Mouse (Mus musculus): ENCODE data around the gene Ntm. TPM values are rescaled to one million over a fixed set of nuclear protein-coding genes. Genes with fewer than 3 reads are reported as not detected.

Ntm gene
- polyA plus RNA-seq, 1 experiment from 2014 or later, result 248 TPM

DNA sequence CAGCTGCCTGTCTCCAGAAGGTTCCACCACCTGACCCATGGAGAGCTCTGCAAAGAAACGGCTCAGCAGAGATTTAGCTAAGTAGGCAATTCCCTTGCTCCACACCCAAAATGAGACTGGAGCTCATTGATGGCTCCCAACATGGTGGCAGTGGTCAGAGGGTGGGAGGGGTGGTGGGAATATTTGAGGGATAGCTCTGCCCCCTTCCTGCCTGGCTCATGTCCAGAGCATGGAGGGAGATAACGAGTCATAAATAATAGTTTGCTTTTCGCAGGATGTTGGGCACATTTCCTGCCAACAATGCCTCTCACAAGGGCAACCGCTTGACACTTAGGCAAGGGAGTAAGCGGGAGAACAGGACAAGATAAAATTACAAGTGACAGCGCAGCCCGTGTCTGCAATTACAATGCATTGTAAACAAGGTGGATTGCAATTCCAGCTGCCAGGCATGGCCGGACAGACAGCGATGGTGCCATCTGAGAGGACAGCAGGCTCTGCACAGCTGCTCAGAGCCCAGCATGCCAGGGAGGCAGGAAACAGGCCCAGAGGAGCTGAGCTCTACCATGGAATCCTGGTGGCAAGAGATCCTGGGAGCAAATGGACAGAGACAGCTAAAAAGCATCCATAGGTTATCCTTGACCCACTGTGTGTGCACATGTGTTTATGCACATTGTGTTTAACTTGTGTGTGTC lies 224.0 kb downstream of the Ntm start:
- H3K4me1 ChIP-seq, result no peaks in the 10 kb centered on the region
- no peaks in the 10 kb centered on the region for H3K36me3 ChIP-seq
- H3K4me3 ChIP-seq (replicated peaks), result no peak overlapping the region
- 68% methylated on average over 9 of the region's 9 CpGs for WGBS
- no peaks in the 10 kb centered on the region for H3K9me3 ChIP-seq (replicated peaks)
- H3K27me3 ChIP-seq (replicated peaks), result no peaks in the 10 kb centered on the region
- no peak overlapping the region for H3K4me2 ChIP-seq
- no peak overlapping the region for H3K27ac ChIP-seq (replicated peaks)
- H3K9ac ChIP-seq (replicated peaks), result no peak overlapping the region
- no peak for ATAC-seq (ENCODE audit: low FRiP score)

DNA sequence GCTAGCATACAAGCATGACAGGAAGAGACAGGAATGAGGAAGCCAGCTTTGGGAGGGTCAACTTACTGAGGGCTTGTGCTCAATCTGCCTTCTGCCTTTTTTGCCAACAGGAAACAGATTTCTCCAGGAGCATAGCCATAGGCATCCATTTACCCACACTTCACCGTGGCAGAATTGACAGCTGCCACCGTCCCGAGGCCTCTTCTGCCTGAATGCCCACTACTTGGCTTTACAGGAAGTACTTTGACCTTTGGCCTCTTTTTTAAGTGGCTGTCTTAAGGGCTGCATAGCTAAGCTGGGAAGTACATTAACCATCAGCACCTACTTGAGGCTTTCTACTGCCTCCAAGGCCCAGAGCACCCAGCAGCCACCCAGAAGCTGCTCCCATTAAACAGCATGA lies 226.9 kb downstream of the Ntm start:
- H3K27me3 ChIP-seq (replicated peaks), result no peaks in the 10 kb centered on the region
- no peaks in the 10 kb centered on the region for H3K4me1 ChIP-seq
- no peak for ATAC-seq (ENCODE audit: low FRiP score)
- 44% methylated on average over 3 of the region's 3 CpGs for WGBS
- no peaks in the 10 kb centered on the region for H3K36me3 ChIP-seq
- no peak overlapping the region for H3K27ac ChIP-seq (replicated peaks)
- no peak overlapping the region for H3K9ac ChIP-seq (replicated peaks)
- H3K9me3 ChIP-seq (replicated peaks), result no peaks in the 10 kb centered on the region
- H3K4me3 ChIP-seq (replicated peaks), result no peak overlapping the region
- H3K4me2 ChIP-seq, result no peak overlapping the region

DNA sequence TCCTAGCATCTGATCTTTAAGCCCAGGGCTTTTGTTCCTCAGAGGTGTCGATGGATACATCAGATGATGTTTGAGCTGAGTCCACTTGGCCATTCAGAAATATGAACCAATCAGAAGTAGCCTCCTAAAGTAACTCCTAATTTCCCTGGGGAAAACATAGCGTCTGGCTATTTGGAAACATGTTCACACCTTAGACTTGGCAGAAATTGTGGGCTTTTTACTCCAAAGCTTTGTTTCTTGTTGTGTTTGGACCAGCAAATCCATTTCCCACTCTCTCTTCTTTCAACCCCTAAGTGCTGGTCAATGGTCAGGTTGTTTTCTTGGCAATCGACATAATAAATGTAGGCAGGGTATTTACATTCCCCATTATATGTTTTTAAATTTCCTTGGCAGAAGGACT lies 230.0 kb downstream of the Ntm start:
- Histone ChIP-seq H3K9me3 (replicated peaks) (no peaks in the 10 kb centered on the region), H3K9ac (replicated peaks) (no peak overlapping the region), H3K27me3 (replicated peaks) (no peaks in the 10 kb centered on the region), H3K4me2 (no peak overlapping the region), H3K36me3 (no peaks in the 10 kb centered on the region), H3K27ac (replicated peaks) (no peak overlapping the region), H3K4me3 (replicated peaks) (no peak overlapping the region), H3K4me1 (peaks cover 7% of the 10 kb centered on the region)
- WGBS, result 73% methylated on average over 3 of the region's 3 CpGs
- no peak for ATAC-seq (ENCODE audit: low FRiP score)

DNA sequence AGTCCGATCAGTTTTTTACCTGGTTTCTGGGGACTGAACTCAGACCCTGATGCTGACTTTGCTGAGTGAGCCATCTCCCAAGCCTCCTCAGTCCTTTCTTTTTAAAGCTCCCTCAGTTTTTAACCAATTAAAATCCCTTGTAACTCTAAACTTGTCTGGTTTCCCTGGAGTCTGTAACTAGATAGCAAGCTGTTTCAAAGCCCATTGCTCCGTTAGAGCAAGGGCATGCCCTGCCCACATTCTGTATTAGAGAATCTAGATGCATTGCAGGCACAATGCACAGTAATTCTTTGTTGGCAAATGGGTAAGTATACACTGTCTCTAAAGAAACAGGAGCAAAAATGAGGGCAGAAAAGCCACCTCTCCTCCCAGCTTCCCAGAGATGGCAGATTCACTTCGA lies 231.3 kb downstream of the Ntm start:
- no peaks in the 10 kb centered on the region for H3K9me3 ChIP-seq (replicated peaks)
- no peaks in the 10 kb centered on the region for H3K27me3 ChIP-seq (replicated peaks)
- no peak overlapping the region for H3K4me3 ChIP-seq (replicated peaks)
- ATAC-seq (ENCODE audit: low FRiP score), result no peak
- no peak overlapping the region for H3K9ac ChIP-seq (replicated peaks)
- H3K27ac ChIP-seq (replicated peaks), result no peak overlapping the region
- H3K4me2 ChIP-seq, result no peak overlapping the region
- no peaks in the 10 kb centered on the region for H3K36me3 ChIP-seq
- 66% methylated on average over 3 of the region's 3 CpGs for WGBS
- H3K4me1 ChIP-seq, result peaks cover 14% of the 10 kb centered on the region

DNA sequence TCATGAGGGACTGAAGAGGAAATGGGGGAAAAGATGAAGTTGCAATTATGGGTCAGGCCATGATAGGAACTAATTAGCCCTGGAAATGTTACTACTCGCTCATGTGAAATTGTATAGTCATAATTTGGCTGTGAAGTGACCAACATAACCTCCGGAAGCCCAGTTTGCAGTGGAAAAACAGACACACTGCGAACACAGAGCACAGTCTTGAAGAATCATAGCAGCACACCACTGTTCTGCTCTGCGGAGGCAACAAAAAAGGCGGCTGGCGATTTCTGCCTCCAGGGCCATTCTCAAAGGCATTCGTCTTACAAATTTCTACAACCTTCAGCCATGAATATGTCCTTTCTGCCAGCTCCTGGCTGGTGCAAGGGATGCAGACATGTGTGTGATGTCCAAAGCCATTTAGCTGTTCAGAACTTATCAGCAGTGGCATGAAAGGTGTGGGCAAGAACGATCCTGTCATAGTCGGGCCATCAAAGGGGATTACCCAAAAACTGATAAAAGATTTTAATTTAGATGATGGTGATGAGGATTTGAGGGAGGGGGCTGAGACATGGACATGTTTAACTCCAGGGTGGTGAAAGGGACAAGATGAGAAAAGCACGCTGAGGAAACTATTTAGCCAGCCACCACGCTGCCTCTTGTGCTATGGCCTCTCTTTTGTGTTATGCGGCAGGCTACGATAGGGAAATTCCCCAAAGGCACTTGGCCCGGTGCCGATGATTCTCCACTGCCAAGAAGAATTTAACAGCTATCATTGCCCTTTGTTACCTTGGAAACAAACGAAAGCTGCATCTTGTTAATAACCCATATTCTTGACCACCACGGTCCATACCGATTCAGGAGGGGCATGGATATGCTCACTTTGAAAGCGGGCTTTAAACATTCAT lies 235.2 kb downstream of the Ntm start:
- WGBS, result 39% methylated on average over 19 of the region's 19 CpGs
- ATAC-seq (ENCODE audit: low FRiP score), result no peak
- no peaks in the 10 kb centered on the region for H3K36me3 ChIP-seq
- H3K9ac ChIP-seq (replicated peaks), result no peak overlapping the region
- no peaks in the 10 kb centered on the region for H3K27me3 ChIP-seq (replicated peaks)
- H3K4me1 ChIP-seq, result peaks cover 23% of the 10 kb centered on the region
- no peak overlapping the region for H3K4me3 ChIP-seq (replicated peaks)
- peak overlapping the region; percentile 17; the same call in 1 of the 2 replicates for H3K4me2 ChIP-seq
- peak overlapping the region; percentile 58; the same call in 1 of the 2 replicates for H3K27ac ChIP-seq (replicated peaks)
- H3K9me3 ChIP-seq (replicated peaks), result no peaks in the 10 kb centered on the region

DNA sequence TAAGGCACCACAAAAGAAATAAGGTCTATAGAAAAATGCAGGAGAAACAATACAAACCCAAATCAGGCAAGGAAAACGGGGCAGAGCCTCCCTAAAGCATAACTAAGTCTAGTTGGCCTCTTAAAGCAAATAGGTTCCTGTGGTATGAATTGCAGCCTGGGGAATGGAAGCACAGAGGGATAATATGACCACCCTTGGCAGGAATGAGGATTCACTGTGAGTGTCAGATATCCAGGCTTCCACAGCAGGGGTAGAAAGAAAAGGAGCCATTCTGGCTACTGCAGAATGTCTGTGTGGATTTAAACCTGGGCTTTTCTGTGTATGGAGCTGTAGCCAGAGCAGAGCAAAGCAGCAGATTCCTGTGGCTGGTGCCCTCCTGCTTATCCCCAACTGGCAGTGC lies 241.5 kb downstream of the Ntm start:
- Histone ChIP-seq H3K36me3 (no peaks in the 10 kb centered on the region), H3K4me3 (replicated peaks) (no peak overlapping the region), H3K9ac (replicated peaks) (no peak overlapping the region), H3K9me3 (replicated peaks) (no peaks in the 10 kb centered on the region), H3K4me1 (peaks cover 18% of the 10 kb centered on the region), H3K27ac (replicated peaks) (0 out of 2 replicates have a peak overlapping the region, but pooled peaks have one; percentile 8), H3K4me2 (no peak overlapping the region), H3K27me3 (replicated peaks) (no peaks in the 10 kb centered on the region)
- ATAC-seq (ENCODE audit: low FRiP score), result no peak
- whole genome bisulfite sequencing, result 28% methylated on average over 1 of the region's 1 CpGs

DNA sequence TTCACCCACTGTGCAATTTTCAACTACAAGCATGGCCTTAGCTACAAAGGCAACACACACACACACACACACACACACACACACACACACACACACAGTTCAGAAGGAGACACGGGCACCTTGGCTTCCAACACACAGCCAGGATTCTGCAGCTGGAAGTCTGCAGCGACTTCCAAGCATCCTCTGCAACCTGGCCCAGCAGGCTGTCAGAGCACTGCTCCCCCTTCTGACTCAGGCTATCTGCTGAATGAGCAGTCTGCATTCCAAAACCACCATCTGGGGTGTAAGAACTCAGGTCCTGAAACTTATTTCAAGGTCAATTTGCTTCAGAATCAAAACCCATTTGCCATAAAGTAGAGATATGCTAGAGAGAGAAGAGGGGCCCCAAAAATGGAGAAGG lies 246.1 kb downstream of the Ntm start:
- no peaks in the 10 kb centered on the region for H3K9me3 ChIP-seq (replicated peaks)
- H3K4me1 ChIP-seq, result peaks cover 17% of the 10 kb centered on the region; the same call in 1 of the 2 replicates
- no peaks in the 10 kb centered on the region for H3K36me3 ChIP-seq
- no peaks in the 10 kb centered on the region for H3K27me3 ChIP-seq (replicated peaks)
- H3K4me3 ChIP-seq (replicated peaks), result no peak overlapping the region
- H3K4me2 ChIP-seq, result no peak overlapping the region
- H3K9ac ChIP-seq (replicated peaks), result no peak overlapping the region
- 52% methylated on average over 2 of the region's 2 CpGs for WGBS
- H3K27ac ChIP-seq (replicated peaks), result no peak overlapping the region
- no peak for ATAC-seq (ENCODE audit: low FRiP score)

DNA sequence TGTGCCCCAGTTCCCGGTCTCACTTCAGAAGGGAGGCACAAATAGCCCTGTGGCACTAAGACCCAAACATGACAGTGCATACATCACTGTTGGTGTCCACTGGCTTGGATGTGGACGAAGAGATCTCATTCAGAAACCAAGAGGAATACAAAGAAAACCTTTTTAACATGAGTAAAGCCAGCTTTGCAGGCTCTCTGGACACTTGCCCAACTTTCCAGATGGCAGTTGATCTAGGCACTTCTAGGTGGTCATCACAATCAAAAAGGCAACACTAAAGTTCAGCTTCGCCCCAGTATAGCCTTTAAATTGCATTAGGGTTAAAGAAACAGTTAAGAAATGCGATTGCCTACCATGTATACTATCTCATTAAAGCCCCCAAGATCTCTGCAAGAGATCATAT lies 264.7 kb downstream of the Ntm start:
- Histone ChIP-seq H3K9ac (replicated peaks) (no peak overlapping the region), H3K27ac (replicated peaks) (no peak overlapping the region), H3K9me3 (replicated peaks) (no peaks in the 10 kb centered on the region), H3K4me2 (no peak overlapping the region), H3K4me3 (replicated peaks) (no peak overlapping the region), H3K4me1 (no peaks in the 10 kb centered on the region), H3K27me3 (replicated peaks) (no peaks in the 10 kb centered on the region), H3K36me3 (no peaks in the 10 kb centered on the region)
- ATAC-seq (ENCODE audit: low FRiP score), result no peak
- 81% methylated on average over 4 of the region's 4 CpGs for WGBS

DNA sequence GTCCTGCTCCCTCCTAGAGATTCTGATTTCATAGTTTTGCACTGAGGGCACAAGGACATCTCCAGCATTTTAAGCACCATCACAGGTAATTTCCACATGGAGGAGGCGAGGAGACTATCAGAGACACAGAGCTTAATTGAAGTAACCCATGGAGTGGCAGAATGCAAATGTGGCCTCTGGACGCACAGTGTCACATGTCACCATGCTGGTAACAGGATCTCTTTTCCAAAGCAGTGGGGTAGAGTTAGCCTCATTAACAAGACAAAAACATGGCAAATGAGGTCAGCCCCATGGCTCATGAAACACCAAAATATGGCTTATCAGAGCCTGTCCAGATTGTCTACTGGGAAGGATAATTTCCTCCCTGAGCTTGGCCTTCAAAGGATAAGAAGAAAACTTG lies 268.8 kb downstream of the Ntm start:
- WGBS, result 32% methylated on average over 2 of the region's 2 CpGs
- Histone ChIP-seq H3K36me3 (no peaks in the 10 kb centered on the region), H3K9ac (replicated peaks) (no peak overlapping the region)

DNA sequence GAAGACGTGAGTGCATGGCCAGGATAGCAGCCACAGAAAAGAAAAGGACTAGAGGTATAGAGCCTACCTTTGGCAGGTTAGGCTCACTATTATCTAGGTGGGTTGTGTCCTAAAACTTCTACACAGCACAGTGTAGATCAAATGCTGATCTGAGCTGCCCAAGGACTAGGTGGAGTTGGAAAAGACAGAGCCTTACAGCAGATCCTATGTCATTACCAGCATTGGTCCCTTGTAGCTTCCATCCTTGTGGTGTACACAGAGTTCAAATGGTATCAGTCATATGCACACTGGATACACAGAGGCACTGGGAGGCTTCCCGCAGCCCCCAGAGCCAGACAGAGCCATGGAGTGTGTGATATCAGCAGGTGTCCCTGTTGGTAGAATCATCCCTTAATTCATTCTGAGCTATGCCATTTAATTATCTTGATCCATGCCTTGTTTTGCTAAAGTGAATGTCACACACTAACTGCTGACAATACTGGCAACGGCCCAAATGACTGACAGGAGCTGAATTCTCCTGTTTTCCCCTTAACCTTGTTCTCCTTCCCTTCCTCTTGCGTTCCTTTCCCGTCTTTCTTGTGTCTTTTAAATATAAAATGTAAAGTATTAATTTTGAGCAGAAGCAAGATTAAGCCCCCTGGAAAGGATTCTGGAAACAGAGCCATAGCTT lies 271.6 kb downstream of the Ntm start:
- no peaks in the 10 kb centered on the region for H3K9me3 ChIP-seq (replicated peaks)
- H3K27ac ChIP-seq (replicated peaks), result no peak overlapping the region
- 59% methylated on average over 5 of the region's 5 CpGs for WGBS
- no peaks in the 10 kb centered on the region for H3K27me3 ChIP-seq (replicated peaks)
- no peak for ATAC-seq (ENCODE audit: low FRiP score)
- H3K4me2 ChIP-seq, result no peak overlapping the region
- no peaks in the 10 kb centered on the region for H3K36me3 ChIP-seq
- H3K4me1 ChIP-seq, result peaks cover 6% of the 10 kb centered on the region; the same call in 1 of the 2 replicates
- no peak overlapping the region for H3K9ac ChIP-seq (replicated peaks)
- no peak overlapping the region for H3K4me3 ChIP-seq (replicated peaks)

More for the DNA sequence above, 268.8 kb downstream of the Ntm start:
- H3K27me3 ChIP-seq (replicated peaks), result no peaks in the 10 kb centered on the region
- peaks cover 6% of the 10 kb centered on the region; the same call in 1 of the 2 replicates for H3K4me1 ChIP-seq
- no peak overlapping the region for H3K4me2 ChIP-seq
- H3K9me3 ChIP-seq (replicated peaks), result no peaks in the 10 kb centered on the region
- ATAC-seq (ENCODE audit: low FRiP score), result no peak
- no peak overlapping the region for H3K27ac ChIP-seq (replicated peaks)
- no peak overlapping the region for H3K4me3 ChIP-seq (replicated peaks)

DNA sequence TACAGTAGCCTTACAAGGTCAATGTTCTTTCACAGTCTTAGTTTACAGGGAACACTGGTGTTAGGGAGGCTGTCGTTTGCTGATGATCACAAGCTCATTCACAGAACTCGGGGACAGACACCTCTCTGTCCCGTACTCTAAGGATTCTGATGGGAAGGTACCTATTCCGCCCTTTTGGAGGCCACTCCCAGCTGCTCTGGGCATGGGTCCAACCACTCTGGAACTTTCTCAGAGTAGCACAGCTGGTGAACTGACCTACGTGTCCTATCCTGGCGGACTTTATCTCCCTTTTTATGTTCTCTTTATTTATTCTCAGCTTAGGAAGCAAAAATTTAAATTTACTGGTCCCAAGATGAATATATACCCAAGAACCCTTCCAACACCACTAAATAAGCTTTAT lies 280.7 kb downstream of the Ntm start:
- Histone ChIP-seq H3K27ac (replicated peaks) (no peak overlapping the region), H3K4me3 (replicated peaks) (no peak overlapping the region), H3K27me3 (replicated peaks) (no peaks in the 10 kb centered on the region), H3K4me2 (no peak overlapping the region), H3K9me3 (replicated peaks) (no peaks in the 10 kb centered on the region), H3K36me3 (no peaks in the 10 kb centered on the region), H3K4me1 (peaks cover 8% of the 10 kb centered on the region), H3K9ac (replicated peaks) (no peak overlapping the region)
- ATAC-seq (ENCODE audit: low FRiP score), result no peak
- WGBS, result 46% methylated on average over 6 of the region's 6 CpGs

Data from neural tube, embryonic 15.5 days (tissue).